Mouse (Mus musculus) cerebellum, adult 8-10 months (tissue): ENCODE measurements at regions not wholly inside any gene's neighbourhood (a gene's known extent, or its start where the extent isn't known, plus 50 kb on each side); places are given as distances from the start of the nearest gene placed in this dataset.

ENCODE experiments used
- DNase-seq: peaks from one replicate; pipeline ENCODE4 v3.0.0; 2022

- DNase-seq: no peak
Observed at GRCm38 (mm10) chr7:68945886-68946863, 197.1 kb upstream of the Arrdc4 start.

GRCm38 (mm10) chr7:68930627-68931334 lies 181.7 kb upstream of the Arrdc4 start:
- DNase-seq: no peak

- DNase-seq: no peak
Observed at GRCm38 (mm10) chr7:68929669-68930068, 180.6 kb upstream of the Arrdc4 start.

- no peak for DNase-seq
Observed at GRCm38 (mm10) chr7:68925640-68926039, 176.6 kb upstream of the Arrdc4 start.

- DNase-seq: no peak
Observed at GRCm38 (mm10) chr7:68918632-68919435, 169.8 kb upstream of the Arrdc4 start.

- DNase-seq: no peak
Observed at GRCm38 (mm10) chr7:68917876-68918200, 168.8 kb upstream of the Arrdc4 start.

GRCm38 (mm10) chr7:68917137-68917875 lies 168.3 kb upstream of the Arrdc4 start:
- no peak for DNase-seq

- peak; percentile 70 for DNase-seq
Observed at GRCm38 (mm10) chr7:68915976-68916375, 166.9 kb upstream of the Arrdc4 start.

GRCm38 (mm10) chr7:68914344-68914743 lies 165.3 kb upstream of the Arrdc4 start:
- DNase-seq: peak; percentile 48

GRCm38 (mm10) chr7:68911989-68912655 lies 163.1 kb upstream of the Arrdc4 start:
- DNase-seq: no peak

GRCm38 (mm10) chr7:68911562-68911961 lies 162.5 kb upstream of the Arrdc4 start:
- DNase-seq: no peak

GRCm38 (mm10) chr7:68909694-68910093 lies 160.7 kb upstream of the Arrdc4 start:
- no peak for DNase-seq

GRCm38 (mm10) chr7:68908401-68908834 lies 159.4 kb upstream of the Arrdc4 start:
- no peak for DNase-seq

GRCm38 (mm10) chr7:68907867-68908266 lies 158.8 kb upstream of the Arrdc4 start:
- DNase-seq: no peak

GRCm38 (mm10) chr7:68906771-68907395 lies 157.8 kb upstream of the Arrdc4 start:
- DNase-seq: no peak

GRCm38 (mm10) chr7:68905793-68906192 lies 156.8 kb upstream of the Arrdc4 start:
- no peak for DNase-seq

- no peak for DNase-seq
Observed at GRCm38 (mm10) chr7:68886173-68886572, 137.1 kb upstream of the Arrdc4 start.

GRCm38 (mm10) chr7:68873008-68873407 lies 124.0 kb upstream of the Arrdc4 start:
- DNase-seq: no peak

GRCm38 (mm10) chr7:68864322-68865031 lies 115.4 kb upstream of the Arrdc4 start:
- DNase-seq: no peak

GRCm38 (mm10) chr7:68858471-68859210 lies 109.6 kb upstream of the Arrdc4 start:
- DNase-seq: no peak
